Mouse (Mus musculus) CD4-positive naive resting alpha-beta T cell, adult 57 days (primary cell): ENCODE results near the gene Iqce. TPM values are rescaled to one million over a fixed set of nuclear protein-coding genes. Genes with fewer than 3 reads are reported as not detected.

ENCODE experiments used
- total RNA-seq: library from RNA; stranded (reverse); gene quantifications from one replicate; pipeline ENCODE4 v1.2.4, GENCODE M21; 2023

Gene Iqce
- 53.2 TPM for total RNA-seq

DNA sequence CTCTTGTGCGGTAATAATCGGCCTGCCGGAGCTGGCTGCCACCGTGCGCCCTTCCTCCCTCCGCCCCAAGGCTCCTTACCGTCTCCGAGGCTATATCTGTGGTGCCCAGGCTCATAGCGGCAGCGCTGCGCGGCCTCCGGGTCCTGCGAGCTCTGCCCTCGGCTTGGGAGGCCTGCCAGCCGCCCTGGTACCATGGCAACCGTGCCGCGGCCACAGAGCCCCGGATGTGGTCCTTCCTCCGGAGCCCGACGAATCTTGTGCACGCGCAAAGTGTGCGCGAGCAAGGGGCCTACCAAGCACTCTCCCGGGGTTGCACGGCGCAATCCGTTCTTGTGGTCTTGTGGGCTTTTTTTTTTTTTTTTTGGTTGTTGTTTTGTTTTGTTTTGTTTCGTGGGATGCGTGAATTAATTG is at the start of gene Iqce:
Gene Iqce (minus strand): TSS at position 276 of the 411 bp plus-strand sequence.

DNA sequence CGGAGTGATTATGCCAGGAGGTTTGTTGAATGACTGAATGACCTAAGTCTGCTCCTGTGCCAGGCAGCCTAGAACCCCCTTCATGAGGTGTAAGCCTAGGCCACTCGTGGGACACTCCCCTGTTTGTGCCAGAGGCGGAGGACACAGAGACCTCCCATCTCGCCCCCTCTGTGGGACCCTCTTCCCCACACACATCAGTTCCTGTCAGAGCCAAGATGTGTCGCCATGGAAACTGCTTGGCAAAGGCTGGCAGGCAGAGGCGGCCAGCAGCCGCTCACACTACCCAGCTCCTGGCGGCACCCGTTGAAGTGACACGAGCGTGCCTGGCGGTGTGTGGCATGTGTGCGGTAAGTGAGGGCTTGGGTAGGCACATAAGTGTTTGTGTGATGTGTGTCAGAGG is 21.6 kb upstream of the Iqce start, which contains the start of gene Amz1:
Gene Amz1 (plus strand): TSS at position 306 of the 400 bp plus-strand sequence.

DNA sequence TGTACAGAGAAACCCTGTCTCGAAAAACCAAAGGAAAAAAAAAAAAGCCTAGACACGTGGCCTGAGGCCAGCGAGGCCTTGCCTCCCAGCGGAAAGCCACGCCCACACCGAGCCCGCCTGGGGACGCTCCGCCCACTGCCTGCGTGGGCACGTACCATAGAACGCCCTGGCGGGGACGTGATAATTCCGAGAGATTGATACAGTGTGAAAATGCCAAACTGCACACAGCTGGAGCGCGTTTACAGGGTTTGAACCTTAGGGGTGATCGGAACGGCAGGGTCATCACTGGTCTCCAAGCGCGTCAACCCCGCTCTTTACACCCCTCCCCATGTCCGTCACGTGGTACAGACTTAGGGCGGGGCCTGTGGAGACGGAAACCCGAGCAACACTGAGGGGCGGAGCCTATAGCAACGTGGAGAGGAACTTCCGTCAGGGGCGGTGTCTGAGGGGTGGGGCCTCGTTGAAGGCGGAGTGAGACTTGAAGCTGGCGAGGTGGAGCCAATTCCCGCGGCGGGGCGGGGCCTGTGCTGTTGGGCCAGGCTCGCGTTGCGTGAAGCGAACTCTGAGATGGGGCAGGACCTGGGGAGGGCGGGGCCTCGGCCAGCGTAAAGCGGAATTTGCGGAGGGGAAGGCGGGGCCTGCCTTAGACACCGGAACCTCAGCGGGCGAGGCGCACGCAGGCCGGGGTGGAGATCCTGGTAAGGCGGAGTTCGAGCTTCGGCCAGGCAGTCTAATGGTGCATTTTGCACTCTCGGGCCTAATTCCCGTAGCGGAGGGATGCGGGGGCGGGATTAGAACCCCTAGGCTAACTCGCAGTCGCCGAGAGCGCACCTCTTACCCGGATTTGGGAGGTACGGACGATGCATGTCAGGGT is 2.4 kb upstream of the Iqce start, which contains the start of gene Brat1:
Gene Brat1 (plus strand): TSS at position 634 of the 874 bp plus-strand sequence.

DNA sequence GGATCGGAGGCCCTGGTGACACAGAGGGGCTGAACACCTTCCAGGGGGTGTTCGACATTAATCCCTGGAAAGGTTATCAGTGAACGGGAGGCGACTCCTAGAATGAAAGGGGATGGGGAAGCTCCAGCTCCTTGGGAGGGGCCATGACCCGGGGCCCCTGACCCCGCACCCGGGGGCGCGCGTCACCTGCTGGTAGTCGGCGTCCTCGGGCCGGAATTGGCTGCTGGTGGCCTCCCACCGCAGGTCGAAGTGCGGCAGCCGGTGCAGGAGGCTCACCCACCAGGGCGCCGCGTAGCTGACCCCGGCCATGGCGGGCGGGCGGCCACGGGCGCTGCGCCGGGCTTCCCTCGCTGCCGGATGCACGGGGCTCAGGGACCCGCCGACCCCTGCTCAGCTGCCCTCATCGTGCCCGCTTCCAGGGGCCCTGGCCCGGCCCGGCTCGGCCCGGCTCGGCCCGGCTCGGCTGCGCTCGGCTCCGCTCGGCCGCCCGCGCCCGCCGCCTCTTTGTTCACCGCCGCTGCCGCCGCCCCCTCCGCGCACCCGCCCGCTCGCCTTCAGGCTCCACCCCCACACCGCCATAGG is 53.6 kb downstream of the Iqce start, which contains the start of gene Ttyh3:
Gene Ttyh3 (minus strand): TSS at position 513 of the 582 bp plus-strand sequence.

Other genes starting within 250 kb of the Iqce start
- gene Chst12, start 196.8 kb downstream of the Iqce start, total RNA-seq, result 9.9 TPM
- gene Grifin, start 137.3 kb downstream of the Iqce start, total RNA-seq, result not detected
- gene Lfng, start 95.1 kb downstream of the Iqce start, total RNA-seq, result 143 TPM
- gene Ttyh3, start 53.3 kb downstream of the Iqce start, total RNA-seq, result 127 TPM
- gene Brat1, start 2.6 kb upstream of the Iqce start, total RNA-seq, result 23.0 TPM
- gene Amz1, start 21.7 kb upstream of the Iqce start, total RNA-seq, result 4.1 TPM
- gene Gna12, start 128.1 kb upstream of the Iqce start, total RNA-seq, result 18.4 TPM